ENCODE assay signal across 11 mouse cellular contexts in genomic region chr12:9581011-9581410, GRCm38 (mm10). TPM values are rescaled to one million over a fixed set of nuclear protein-coding genes. Genes with fewer than 3 reads are reported as not detected.
DNase-seq lines count a peak whose midpoint lies in the region; ATAC-seq lines count a peak whose summit lies in the region.
"Had no signal": no experiment of that assay in that cellular context is flagged by ENCODE, and none has a peak within 500 bp of the region (broad histone marks: within the 10 kb centered on the region; RNA-seq: fewer than 3 reads in every experiment).

No protein-coding gene starts in this region.

- 2% methylated on average over 30 of the region's 30 CpGs for WGBS in embryonic facial prominence, embryonic 12.5 days
- 5% methylated on average over 30 of the region's 30 CpGs for WGBS in intestine, embryonic 15.5 days
- WGBS in neural tube, embryonic 12.5 days, result under 1% methylated on average over 30 of the region's 30 CpGs

- peak overlapping the region; percentile 67 for H3K27ac ChIP-seq in embryonic facial prominence, embryonic 12.5 days
- no peak overlapping the region for H3K27ac ChIP-seq in intestine, embryonic 15.5 days
- no peak overlapping the region for H3K27ac ChIP-seq in neural tube, embryonic 12.5 days
- H3K27ac ChIP-seq: heart, adult 2 months had no signal

- no peak for ATAC-seq in embryonic facial prominence, embryonic 12.5 days (ENCODE audit: insufficient number of reproducible peaks, insufficient read depth, low FRiP score, low TSS enrichment)
- ATAC-seq in intestine, embryonic 15.5 days, result no peak
- no peak for ATAC-seq in neural tube, embryonic 12.5 days (ENCODE audit: low FRiP score, low read depth)
- no peak for ATAC-seq in CD4-positive, CD25-positive, alpha-beta regulatory T cell, adult 4 months
- ATAC-seq: Patski had no signal

- H3K9ac ChIP-seq in embryonic facial prominence, embryonic 12.5 days, result peak overlapping the region; percentile 52; the same call in 1 of the 2 replicates
- H3K9ac ChIP-seq in intestine, embryonic 15.5 days, result no peak overlapping the region
- H3K9ac ChIP-seq in neural tube, embryonic 12.5 days, result no peak overlapping the region

- H3K9me3 ChIP-seq in embryonic facial prominence, embryonic 12.5 days, result no peaks in the 10 kb centered on the region
- H3K9me3 ChIP-seq in intestine, embryonic 15.5 days, result no peaks in the 10 kb centered on the region
- H3K9me3 ChIP-seq in neural tube, embryonic 12.5 days, result no peaks in the 10 kb centered on the region

- H3K27me3 ChIP-seq in embryonic facial prominence, embryonic 12.5 days, result peaks cover 57% of the 10 kb centered on the region
- peaks cover 69% of the 10 kb centered on the region for H3K27me3 ChIP-seq in intestine, embryonic 15.5 days (replicated peaks)
- peaks cover 85% of the 10 kb centered on the region for H3K27me3 ChIP-seq in neural tube, embryonic 12.5 days (replicated peaks)
- H3K27me3 ChIP-seq: Patski had no signal

- H3K36me3 ChIP-seq in embryonic facial prominence, embryonic 12.5 days, result no peaks in the 10 kb centered on the region
- H3K36me3 ChIP-seq in intestine, embryonic 15.5 days, result no peaks in the 10 kb centered on the region
- no peaks in the 10 kb centered on the region for H3K36me3 ChIP-seq in neural tube, embryonic 12.5 days

- peak; percentile 38 for DNase-seq in kidney, postnatal 10 days
- no peak for DNase-seq in kidney, postnatal 25 days
- DNase-seq in thymus, postnatal 4 days, result no peak
- no peak for DNase-seq in adrenal gland, postnatal 14 days
- DNase-seq: cerebellum, adult 8-10 months had no signal

- H3K4me1 ChIP-seq in embryonic facial prominence, embryonic 12.5 days, result peaks cover 32% of the 10 kb centered on the region
- peaks cover 11% of the 10 kb centered on the region; the same call in 1 of the 2 replicates for H3K4me1 ChIP-seq in intestine, embryonic 15.5 days (replicated peaks)
- peaks cover 4% of the 10 kb centered on the region; the same call in 1 of the 2 replicates for H3K4me1 ChIP-seq in neural tube, embryonic 12.5 days

- peak overlapping the region; percentile 67 for H3K4me2 ChIP-seq in embryonic facial prominence, embryonic 12.5 days (replicated peaks)
- H3K4me2 ChIP-seq in intestine, embryonic 15.5 days (replicated peaks), result peak overlapping the region; percentile 51
- H3K4me2 ChIP-seq in neural tube, embryonic 12.5 days (replicated peaks), result peak overlapping the region; percentile 39

- peak overlapping the region; percentile 58 for H3K4me3 ChIP-seq in embryonic facial prominence, embryonic 12.5 days
- H3K4me3 ChIP-seq in intestine, embryonic 15.5 days (replicated peaks), result peak overlapping the region; percentile 23
- H3K4me3 ChIP-seq in neural tube, embryonic 12.5 days, result no peak overlapping the region
- H3K4me3 ChIP-seq: heart, adult 2 months had no signal

RNA-seq across cellular contexts. Expression of gene Osr1, which starts 11.1 kb away (rescaled TPM):
- polyA plus RNA-seq in embryonic facial prominence, embryonic 12.5 days (2016; fragmentation: Nextera tagmentation; extraction: Ambion mirVana), result 87.4 and 88.0 TPM in 2 replicates
- polyA plus RNA-seq in intestine, embryonic 15.5 days (2015; fragmentation: Nextera tagmentation; extraction: Ambion mirVana), result 37.1 and 37.8 TPM in 2 replicates
- polyA plus RNA-seq in neural tube, embryonic 12.5 days (2016; fragmentation: Nextera tagmentation; extraction: Ambion mirVana), result 10.1 and 14.0 TPM in 2 replicates
- total RNA-seq in adrenal gland, postnatal 14 days (2021), result 3.6 and 6.3 TPM in 2 replicates
- not detected for polyA plus RNA-seq in CD4-positive, CD25-positive, alpha-beta regulatory T cell, adult 4 months (2017; shearing (Covaris generic))

Comparison
In these comparisons a context has a peak if more than half of its experiments do, and no peak if none do; other contexts are left out.
1. RNA of gene Osr1, which starts 11.1 kb away (polyA plus RNA-seq): 87.4 to 88.0 TPM in embryonic facial prominence, embryonic 12.5 days, 37.1 to 37.8 TPM in intestine, embryonic 15.5 days and 10.1 to 14.0 TPM in neural tube, embryonic 12.5 days; not detected in CD4-positive, CD25-positive, alpha-beta regulatory T cell, adult 4 months; every median in the first group is over 10 times any median in the second.
2. Peak in every context shown above with its lines, with median percentiles within 50 percentile points of each other: H3K4me2 ChIP-seq.